Comparison of ENCODE assay signal across 8 mouse cellular contexts in the genomic region with DNA sequence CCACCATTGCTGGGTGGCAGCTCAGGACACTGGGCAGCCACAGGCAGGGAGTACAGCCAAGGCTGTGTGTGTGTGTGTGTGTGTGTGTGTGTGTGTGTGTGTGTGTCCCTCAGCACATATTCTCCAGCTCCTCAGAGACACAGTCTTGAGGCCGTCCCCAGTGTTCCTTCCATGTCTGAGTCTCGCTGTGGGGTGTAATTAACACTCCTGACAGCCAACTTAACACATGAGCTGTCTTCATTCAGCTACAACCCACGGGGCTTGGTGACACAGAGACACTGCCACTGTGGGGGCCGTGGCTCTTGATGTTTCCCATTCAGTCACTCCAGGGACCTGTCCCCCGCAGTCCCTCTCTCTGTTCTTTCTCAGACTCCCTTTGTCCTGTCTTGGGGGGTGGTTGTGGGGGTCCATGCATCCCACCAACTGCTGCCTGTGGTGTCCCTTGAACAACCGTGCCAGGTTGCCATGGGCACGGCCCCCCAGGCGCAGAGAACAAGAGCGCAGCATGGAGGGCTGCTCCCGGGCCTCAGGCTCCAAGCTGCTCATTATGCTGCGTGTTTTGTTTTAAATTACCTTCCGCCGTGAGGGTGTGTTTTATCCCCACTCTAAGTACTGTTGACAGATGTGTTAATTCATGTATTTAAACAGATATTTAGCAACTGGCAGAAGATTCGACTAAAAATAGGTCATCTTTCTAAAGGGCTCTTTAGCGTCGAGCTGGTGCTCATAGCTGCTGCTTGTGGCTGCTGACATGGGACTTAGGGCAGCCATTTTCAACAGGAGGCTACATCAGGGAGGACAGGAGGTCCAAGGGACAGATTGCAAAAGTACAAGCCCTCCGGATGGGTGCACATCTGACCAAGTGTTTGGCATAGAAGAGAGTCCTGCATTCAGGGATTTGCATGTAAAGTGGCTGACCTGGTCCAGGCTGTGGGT. TPM values are rescaled to one million over a fixed set of nuclear protein-coding genes. Genes with fewer than 3 reads are reported as not detected.
DNase-seq lines count a peak whose midpoint lies in the region; ATAC-seq lines count a peak whose summit lies in the region.

No protein-coding gene starts in this region.

- peak overlapping the region; percentile 44 for H3K27ac ChIP-seq in embryonic facial prominence, embryonic 10.5 days (replicated peaks)
- peak overlapping the region; percentile 64 for H3K27ac ChIP-seq in forebrain, embryonic 16.5 days (ENCODE audit: low read length)
- peak overlapping the region; percentile 66 for H3K27ac ChIP-seq in neural tube, embryonic 14.5 days (ENCODE audit: low read depth, low read length)
- no peak overlapping the region for H3K27ac ChIP-seq in intestine, embryonic 15.5 days

- intact Hi-C loops in left cerebral cortex, postnatal 14 days (cut with DNase I): no loop called here

- H3K9ac ChIP-seq in forebrain, embryonic 16.5 days (replicated peaks; ENCODE audit: low read depth, low read length): peak overlapping the region; percentile 30; the same call in 1 of the 2 replicates
- H3K9ac ChIP-seq in neural tube, embryonic 14.5 days (replicated peaks; ENCODE audit: low read depth, low read length): no peak overlapping the region
- no peak overlapping the region for H3K9ac ChIP-seq in intestine, embryonic 15.5 days

- DNase-seq in embryonic facial prominence, embryonic 10.5 days (ENCODE audit: low spot score): peak; percentile 32
- DNase-seq in left cerebral cortex, postnatal 14 days (ENCODE audit: low spot score in 2 of 2): peak; percentile 37 to 84
- no peak for DNase-seq in thymus, postnatal 14 days
- no peak for DNase-seq in layer of hippocampus, adult 9-11 months

- H3K4me1 ChIP-seq in embryonic facial prominence, embryonic 10.5 days: peaks cover 16% of the 10 kb centered on the region
- H3K4me1 ChIP-seq in forebrain, embryonic 16.5 days (replicated peaks; ENCODE audit: control insufficient read depth, insufficient read depth, low read length): peaks cover 18% of the 10 kb centered on the region
- H3K4me1 ChIP-seq in neural tube, embryonic 14.5 days (ENCODE audit: control insufficient read depth, insufficient read depth, low read length): peaks cover 12% of the 10 kb centered on the region; the same call in 1 of the 2 replicates
- H3K4me1 ChIP-seq in intestine, embryonic 15.5 days (replicated peaks): no peaks in the 10 kb centered on the region

- WGBS in embryonic facial prominence, embryonic 10.5 days: 29% methylated on average over 17 of the region's 17 CpGs
- 1% methylated on average over 17 of the region's 17 CpGs for WGBS in forebrain, embryonic 16.5 days
- WGBS in neural tube, embryonic 14.5 days: 18% methylated on average over 17 of the region's 17 CpGs
- 54% methylated on average over 17 of the region's 17 CpGs for WGBS in intestine, embryonic 15.5 days

- peak; percentile 90 for ATAC-seq in forebrain, embryonic 16.5 days
- peak; percentile 86 for ATAC-seq in neural tube, embryonic 14.5 days (ENCODE audit: low read depth)
- ATAC-seq in intestine, embryonic 15.5 days: no peak
- ATAC-seq in erythroid progenitor cell, adult 5-6 weeks (replicated peaks; ENCODE audit: low FRiP score, poor library complexity, severe bottlenecking): no peak

- H3K4me2 ChIP-seq in forebrain, embryonic 16.5 days (ENCODE audit: low read length): peak overlapping the region; percentile 34
- H3K4me2 ChIP-seq in neural tube, embryonic 14.5 days (ENCODE audit: low read depth, low read length): peak overlapping the region; percentile 23; the same call in 1 of the 2 replicates
- H3K4me2 ChIP-seq in intestine, embryonic 15.5 days (replicated peaks): no peak overlapping the region

- H3K27me3 ChIP-seq in embryonic facial prominence, embryonic 10.5 days (replicated peaks; ENCODE audit: low read depth, poor library complexity, severe bottlenecking): peaks cover 6% of the 10 kb centered on the region; the same call in 1 of the 2 replicates
- no peaks in the 10 kb centered on the region for H3K27me3 ChIP-seq in forebrain, embryonic 16.5 days (replicated peaks; ENCODE audit: control insufficient read depth, insufficient read depth, low read length)
- no peaks in the 10 kb centered on the region for H3K27me3 ChIP-seq in neural tube, embryonic 14.5 days (ENCODE audit: control insufficient read depth, insufficient read depth, low read length)
- no peaks in the 10 kb centered on the region for H3K27me3 ChIP-seq in intestine, embryonic 15.5 days (replicated peaks)

- H3K36me3 ChIP-seq in embryonic facial prominence, embryonic 10.5 days (replicated peaks): no peaks in the 10 kb centered on the region
- no peaks in the 10 kb centered on the region for H3K36me3 ChIP-seq in forebrain, embryonic 16.5 days (ENCODE audit: control insufficient read depth, insufficient read depth)
- no peaks in the 10 kb centered on the region for H3K36me3 ChIP-seq in neural tube, embryonic 14.5 days (ENCODE audit: control insufficient read depth, insufficient read depth, low read length)
- no peaks in the 10 kb centered on the region for H3K36me3 ChIP-seq in intestine, embryonic 15.5 days

- no peaks in the 10 kb centered on the region for H3K9me3 ChIP-seq in embryonic facial prominence, embryonic 10.5 days
- no peaks in the 10 kb centered on the region for H3K9me3 ChIP-seq in forebrain, embryonic 16.5 days (ENCODE audit: control insufficient read depth, low read length)
- no peaks in the 10 kb centered on the region for H3K9me3 ChIP-seq in neural tube, embryonic 14.5 days (ENCODE audit: control insufficient read depth, low read length)
- H3K9me3 ChIP-seq in intestine, embryonic 15.5 days: no peaks in the 10 kb centered on the region

- peak overlapping the region; percentile 29 for H3K4me3 ChIP-seq in embryonic facial prominence, embryonic 10.5 days
- H3K4me3 ChIP-seq in forebrain, embryonic 16.5 days (replicated peaks; ENCODE audit: low read length): no peak overlapping the region
- H3K4me3 ChIP-seq in neural tube, embryonic 14.5 days (ENCODE audit: low read depth, low read length): no peak overlapping the region
- no peak overlapping the region for H3K4me3 ChIP-seq in intestine, embryonic 15.5 days (replicated peaks)

RNA-seq across cellular contexts. Expression of gene Hdac4, which starts 28.7 kb away (rescaled TPM):
- 20.8 and 21.6 TPM in 2 replicates for polyA plus RNA-seq in embryonic facial prominence, embryonic 10.5 days (2016; fragmentation: Nextera tagmentation; extraction: Ambion mirVana)
- 31.3 and 32.8 TPM in 2 replicates for polyA plus RNA-seq in forebrain, embryonic 16.5 days (2015; fragmentation: Nextera tagmentation; extraction: Ambion mirVana)
- total RNA-seq in left cerebral cortex, postnatal 14 days (2021): 100 to 1,000 TPM; 106 to 114 TPM
- 35.3 and 38.0 TPM in 2 replicates for polyA plus RNA-seq in neural tube, embryonic 14.5 days (2014; fragmentation: Nextera tagmentation; extraction: Ambion mirVana)
- polyA plus RNA-seq in intestine, embryonic 15.5 days (2015; fragmentation: Nextera tagmentation; extraction: Ambion mirVana): 12.0 and 12.5 TPM in 2 replicates
- total RNA-seq in erythroid progenitor cell, adult 5-6 weeks (2015; ENCODE audit: low replicate concordance): 6.3 and 10.8 TPM in 2 replicates
- 3.6 and 8.0 TPM in 2 replicates for total RNA-seq in erythroid progenitor cell, adult 5-6 weeks (2017; ENCODE audit: low replicate concordance)

Comparison
In these comparisons a context has a peak if more than half of its experiments do, and no peak if none do; other contexts are left out.
1. DNase-seq: peak in embryonic facial prominence, embryonic 10.5 days (single experiment) and left cerebral cortex, postnatal 14 days (2 of 2); none in thymus, postnatal 14 days (single experiment) and layer of hippocampus, adult 9-11 months (single experiment).
2. ATAC-seq: peak in forebrain, embryonic 16.5 days (single experiment) and neural tube, embryonic 14.5 days (single experiment); none in intestine, embryonic 15.5 days (single experiment) and erythroid progenitor cell, adult 5-6 weeks (single experiment).